Mouse (Mus musculus) small intestine, adult 2 months (tissue): ENCODE results near the gene Prkag2.

Source experiments
- CTCF ChIP-seq: fragments of 200-500 bp; IDR thresholded peaks from 2 replicates; pipeline ENCODE4 v1.5.1; 2012; ENCODE audit warnings: low read depth, mild to moderate bottlenecking, control low read depth, inconsistent platforms, low read length, moderate library complexity, mixed read lengths; ENCODE audit not compliant: insufficient replicate concordance, insufficient read length; ENCODE audit errors: extremely low read depth
- POLR2A ChIP-seq: fragments of 200-500 bp; IDR thresholded peaks from 2 replicates; pipeline ENCODE4 v1.6.1; 2012; ENCODE audit warnings: low read depth, mild to moderate bottlenecking, control low read depth, inconsistent platforms, low read length, moderate library complexity

GRCm38 (mm10) chr5:25105748-25106147, 5.3 kb upstream of the Prkag2 start:
- TF ChIP-seq POLR2A (no peak), CTCF (no peak)
